ENCODE assay signal across 21 mouse cellular contexts in the genomic region with DNA sequence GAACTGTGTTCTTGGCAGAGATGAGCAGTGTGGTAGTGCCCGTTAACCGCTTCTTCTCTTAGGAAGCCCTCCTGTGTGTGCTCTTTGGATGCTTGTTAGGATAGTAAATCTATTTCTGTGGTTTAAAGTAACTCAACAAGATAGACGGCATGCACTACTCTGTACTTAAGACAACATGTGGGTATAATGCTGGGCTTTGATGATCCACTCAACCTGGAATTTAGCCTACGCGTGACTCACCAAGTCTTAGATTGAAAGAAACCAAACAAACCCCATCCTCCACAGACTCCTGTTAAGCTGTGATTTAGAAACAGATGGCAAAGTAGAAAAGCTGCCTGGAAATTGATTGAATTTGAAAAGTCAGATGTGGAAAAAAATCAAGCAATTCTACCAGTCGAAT.
A peak's percentile ranks its signal among the peaks of the same experiment; 100 is the strongest.
DNase-seq lines count a peak whose midpoint lies in the region; ATAC-seq and TF ChIP-seq lines count a peak whose summit lies in the region.
"Had no signal": no experiment of that assay in that cellular context is flagged by ENCODE, and none has a peak within 500 bp of the region (broad histone marks: within the 10 kb centered on the region; RNA-seq: fewer than 3 reads in every experiment).

No protein-coding gene starts in this region.

- H3K4me3 ChIP-seq in intestine, embryonic 15.5 days (replicated peaks) = no peak overlapping the region
- H3K4me3 ChIP-seq in intestine, postnatal 0 days (ENCODE audit: low read depth, low read length) = no peak overlapping the region
- H3K4me3 ChIP-seq in stomach, postnatal 0 days (ENCODE audit: low read depth, low read length) = no peak overlapping the region
- H3K4me3 ChIP-seq: erythroblast, embryonic 14.5 days; heart, embryonic 13.5 days; hindbrain, embryonic 10.5 days; limb, embryonic 12.5 days; midbrain, embryonic 13.5 days had no signal

- peak; percentile 57 for DNase-seq in NIH3T3 (ENCODE audit: low read depth)
- DNase-seq in layer of hippocampus, adult 18-20 months (ENCODE audit: low spot score in 2 of 2) = peak; percentile 45 to 76
- DNase-seq in right cerebral cortex, postnatal 14 days = peak; percentile 4
- no peak for DNase-seq in kidney, postnatal 4 days
- no peak for DNase-seq in stomach, postnatal 0 days (ENCODE audit: low spot score)
- DNase-seq: cerebellum, adult 11-12 months; gastrocnemius, postnatal 25 days; liver, postnatal 0 days; thymus, adult 2 months had no signal

- WGBS in intestine, embryonic 15.5 days = 73% methylated on average over 6 of the region's 6 CpGs
- WGBS in intestine, postnatal 0 days = 68% methylated on average over 6 of the region's 6 CpGs
- 51% methylated on average over 6 of the region's 6 CpGs for WGBS in stomach, postnatal 0 days

- no peak for TF ChIP-seq EP300 in stomach, postnatal 0 days (optimal IDR thresholded peaks at IDR 0.05)

- no peak overlapping the region for H3K27ac ChIP-seq in intestine, embryonic 15.5 days
- H3K27ac ChIP-seq in intestine, postnatal 0 days (ENCODE audit: low read depth, low read length) = no peak overlapping the region
- no peak overlapping the region for H3K27ac ChIP-seq in stomach, postnatal 0 days (replicated peaks)
- H3K27ac ChIP-seq: heart, embryonic 13.5 days; hindbrain, embryonic 10.5 days; kidney, postnatal 0 days; limb, embryonic 12.5 days; macrophage; midbrain, embryonic 13.5 days had no signal

- H3K9me3 ChIP-seq in intestine, embryonic 15.5 days = no peaks in the 10 kb centered on the region
- H3K9me3 ChIP-seq in intestine, postnatal 0 days (ENCODE audit: control insufficient read depth) = no peaks in the 10 kb centered on the region
- no peaks in the 10 kb centered on the region for H3K9me3 ChIP-seq in stomach, postnatal 0 days (ENCODE audit: control insufficient read depth, low read length)
- H3K9me3 ChIP-seq: heart, embryonic 13.5 days; hindbrain, embryonic 10.5 days; limb, embryonic 12.5 days; midbrain, embryonic 13.5 days had no signal

- H3K27me3 ChIP-seq in intestine, embryonic 15.5 days (replicated peaks) = no peaks in the 10 kb centered on the region
- H3K27me3 ChIP-seq in intestine, postnatal 0 days (replicated peaks; ENCODE audit: control insufficient read depth, insufficient read depth, low read length) = no peaks in the 10 kb centered on the region
- no peaks in the 10 kb centered on the region for H3K27me3 ChIP-seq in stomach, postnatal 0 days (ENCODE audit: control insufficient read depth, insufficient read depth, low read length)
- H3K27me3 ChIP-seq: CH12.LX; heart, embryonic 13.5 days; limb, embryonic 12.5 days; midbrain, embryonic 13.5 days had no signal

- no peak overlapping the region for H3K4me2 ChIP-seq in intestine, embryonic 15.5 days (replicated peaks)
- no peak overlapping the region for H3K4me2 ChIP-seq in intestine, postnatal 0 days (replicated peaks; ENCODE audit: low read depth)
- H3K4me2 ChIP-seq in stomach, postnatal 0 days (replicated peaks; ENCODE audit: low read depth) = no peak overlapping the region
- H3K4me2 ChIP-seq: heart, embryonic 13.5 days; limb, embryonic 12.5 days; midbrain, embryonic 13.5 days had no signal

- H3K4me1 ChIP-seq in intestine, embryonic 15.5 days (replicated peaks) = no peaks in the 10 kb centered on the region
- no peaks in the 10 kb centered on the region for H3K4me1 ChIP-seq in intestine, postnatal 0 days (replicated peaks; ENCODE audit: control insufficient read depth, insufficient read depth, low read length)
- no peaks in the 10 kb centered on the region for H3K4me1 ChIP-seq in stomach, postnatal 0 days (replicated peaks; ENCODE audit: control insufficient read depth, insufficient read depth)
- H3K4me1 ChIP-seq: heart, embryonic 13.5 days; hindbrain, embryonic 10.5 days; limb, embryonic 12.5 days; midbrain, embryonic 13.5 days had no signal

- no peak for TF ChIP-seq CTCF in intestine, postnatal 0 days (IDR thresholded peaks at IDR 0.05; ENCODE audit: low read depth)
- TF ChIP-seq CTCF in stomach, postnatal 0 days (IDR thresholded peaks at IDR 0.05; ENCODE audit: low read depth) = no peak

- no peaks in the 10 kb centered on the region for H3K36me3 ChIP-seq in intestine, embryonic 15.5 days
- no peaks in the 10 kb centered on the region for H3K36me3 ChIP-seq in intestine, postnatal 0 days (ENCODE audit: control insufficient read depth, insufficient read depth)
- H3K36me3 ChIP-seq in stomach, postnatal 0 days (ENCODE audit: control insufficient read depth, insufficient read depth, low read length) = no peaks in the 10 kb centered on the region
- H3K36me3 ChIP-seq: heart, embryonic 13.5 days; hindbrain, embryonic 10.5 days; limb, embryonic 12.5 days; midbrain, embryonic 13.5 days had no signal

- ATAC-seq in intestine, embryonic 15.5 days = peak; percentile 17; the same call in 1 of the 2 replicates
- ATAC-seq in intestine, postnatal 0 days = no peak
- ATAC-seq in stomach, postnatal 0 days (ENCODE audit: low FRiP score, low TSS enrichment) = no peak
- ATAC-seq: inflammation-experienced regulatory T-cells, adult 6 months; liver, postnatal 0 days; midbrain, embryonic 13.5 days; Patski had no signal

- no peak overlapping the region for H3K9ac ChIP-seq in intestine, embryonic 15.5 days
- no peak overlapping the region for H3K9ac ChIP-seq in intestine, postnatal 0 days (ENCODE audit: low read depth, low read length)
- no peak overlapping the region for H3K9ac ChIP-seq in stomach, postnatal 0 days (ENCODE audit: low read length)
- H3K9ac ChIP-seq: heart, embryonic 13.5 days; limb, embryonic 12.5 days; liver, postnatal 0 days; midbrain, embryonic 13.5 days had no signal

Comparison
In these comparisons a context has a peak if more than half of its experiments do, and no peak if none do; other contexts are left out.
1. DNase-seq: peak in NIH3T3 (single experiment), layer of hippocampus, adult 18-20 months (2 of 2) and right cerebral cortex, postnatal 14 days (single experiment); none in kidney, postnatal 4 days (0 of 2) and stomach, postnatal 0 days (single experiment).